Mouse (Mus musculus): ENCODE data around the gene Plin3. TPM values are rescaled to one million over a fixed set of nuclear protein-coding genes. Genes with fewer than 3 reads are reported as not detected.
A peak's percentile ranks its signal among the peaks of the same experiment; 100 is the strongest.
"Not testable (repeated sequence)": the region's sequence is repeated elsewhere in the genome, so short reads cannot be mapped to it uniquely, and the experiment has no call there.

Gene Plin3
- polyA plus RNA-seq, 1 experiment from 2014 or later: 70.9 TPM

DNA sequence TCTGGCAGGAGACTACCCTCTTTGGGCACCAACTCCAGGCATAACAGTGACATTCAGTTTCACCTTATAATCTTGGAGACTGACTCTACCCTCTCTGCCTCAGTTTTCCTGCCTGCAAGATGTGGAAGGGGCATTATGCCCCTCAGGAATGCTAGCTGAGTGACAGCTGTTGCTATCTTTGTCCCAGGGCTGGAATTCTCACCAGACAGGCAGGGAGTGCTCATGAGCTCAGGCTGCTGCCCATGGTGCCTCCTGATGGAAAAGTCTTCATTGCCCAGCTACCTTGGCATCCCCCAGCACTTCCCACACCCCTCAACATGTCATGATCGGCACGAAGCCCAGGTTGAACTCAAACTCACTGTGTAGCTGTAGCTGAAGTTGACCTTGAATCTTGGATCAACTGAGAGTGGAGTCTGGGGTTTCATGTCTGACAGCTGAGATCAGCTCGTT, 30.0 kb downstream of the Plin3 start:
- H3K4me1 ChIP-seq (ENCODE audit: control insufficient read depth in 2 of 2, insufficient read depth in 2 of 2, low read length in 2 of 2): peaks cover 45 to 58% of the 10 kb centered on the region in 2 experiments
- no peak for ATAC-seq (ENCODE audit: insufficient number of reproducible peaks, insufficient read depth, low FRiP score, low read depth)
- peaks cover 56% of the 10 kb centered on the region for H3K36me3 ChIP-seq (ENCODE audit: control insufficient read depth, insufficient read depth, low read length)
- peak overlapping the region; percentile 62 for H3K9ac ChIP-seq (ENCODE audit: low read length)
- H3K27ac ChIP-seq (replicated peaks in 1 of 2; ENCODE audit: control insufficient read depth in 1 of 2, insufficient read depth in 1 of 2, low read depth in 2 of 2, low read length in 2 of 2): peak overlapping the region; percentile 85 to 87
- H3K27me3 ChIP-seq (ENCODE audit: control insufficient read depth, insufficient read depth, low read length): no peaks in the 10 kb centered on the region
- 25% methylated on average over 3 of the region's 3 CpGs for WGBS
- H3K4me3 ChIP-seq (ENCODE audit: control insufficient read depth in 1 of 2, insufficient read depth in 1 of 2, low read depth in 1 of 2, low read length in 2 of 2): no peak overlapping the region
- H3K9me3 ChIP-seq (ENCODE audit: control insufficient read depth, low read length): no peaks in the 10 kb centered on the region
- peak overlapping the region; percentile 44 for H3K4me2 ChIP-seq (ENCODE audit: low read length)

DNA sequence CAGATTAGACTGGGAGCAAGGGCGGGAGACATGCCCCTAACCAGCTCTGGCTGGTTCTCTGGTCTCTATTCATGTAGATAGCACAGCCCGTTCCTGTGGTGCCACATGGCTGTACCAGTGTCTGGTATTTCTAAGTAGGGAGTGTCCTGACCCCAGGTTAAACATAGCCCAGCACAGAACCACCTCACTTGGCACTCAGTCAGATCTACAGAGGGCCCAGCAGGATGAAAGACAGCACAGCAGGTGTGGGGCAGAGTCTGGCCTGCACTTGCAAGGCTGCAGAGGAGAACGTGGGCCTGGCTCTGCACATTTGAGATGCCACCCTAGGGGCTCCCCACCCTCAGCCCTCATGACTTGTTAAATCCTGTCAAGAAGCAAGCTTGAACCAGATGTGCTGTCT, 31.5 kb downstream of the Plin3 start:
- Histone ChIP-seq H3K27me3 (ENCODE audit: control insufficient read depth, insufficient read depth, low read length) (no peaks in the 10 kb centered on the region), H3K4me2 (ENCODE audit: low read length) (peak overlapping the region; percentile 44), H3K4me3 (ENCODE audit: control insufficient read depth in 1 of 2, insufficient read depth in 1 of 2, low read depth in 1 of 2, low read length in 2 of 2) (no peak overlapping the region), H3K4me1 (ENCODE audit: control insufficient read depth in 2 of 2, insufficient read depth in 2 of 2, low read length in 2 of 2) (peaks cover 46 to 59% of the 10 kb centered on the region in 2 experiments), H3K36me3 (ENCODE audit: control insufficient read depth, insufficient read depth, low read length) (peaks cover 59% of the 10 kb centered on the region), H3K9ac (ENCODE audit: low read length) (peak overlapping the region; percentile 62), H3K27ac (replicated peaks in 1 of 2; ENCODE audit: control insufficient read depth in 1 of 2, insufficient read depth in 1 of 2, low read depth in 2 of 2, low read length in 2 of 2) (peak overlapping the region; percentile 57 to 85), H3K9me3 (ENCODE audit: control insufficient read depth, low read length) (no peaks in the 10 kb centered on the region)
- WGBS: 41% methylated on average over 3 of the region's 3 CpGs
- no peak for ATAC-seq (ENCODE audit: insufficient number of reproducible peaks, insufficient read depth, low FRiP score, low read depth)

DNA sequence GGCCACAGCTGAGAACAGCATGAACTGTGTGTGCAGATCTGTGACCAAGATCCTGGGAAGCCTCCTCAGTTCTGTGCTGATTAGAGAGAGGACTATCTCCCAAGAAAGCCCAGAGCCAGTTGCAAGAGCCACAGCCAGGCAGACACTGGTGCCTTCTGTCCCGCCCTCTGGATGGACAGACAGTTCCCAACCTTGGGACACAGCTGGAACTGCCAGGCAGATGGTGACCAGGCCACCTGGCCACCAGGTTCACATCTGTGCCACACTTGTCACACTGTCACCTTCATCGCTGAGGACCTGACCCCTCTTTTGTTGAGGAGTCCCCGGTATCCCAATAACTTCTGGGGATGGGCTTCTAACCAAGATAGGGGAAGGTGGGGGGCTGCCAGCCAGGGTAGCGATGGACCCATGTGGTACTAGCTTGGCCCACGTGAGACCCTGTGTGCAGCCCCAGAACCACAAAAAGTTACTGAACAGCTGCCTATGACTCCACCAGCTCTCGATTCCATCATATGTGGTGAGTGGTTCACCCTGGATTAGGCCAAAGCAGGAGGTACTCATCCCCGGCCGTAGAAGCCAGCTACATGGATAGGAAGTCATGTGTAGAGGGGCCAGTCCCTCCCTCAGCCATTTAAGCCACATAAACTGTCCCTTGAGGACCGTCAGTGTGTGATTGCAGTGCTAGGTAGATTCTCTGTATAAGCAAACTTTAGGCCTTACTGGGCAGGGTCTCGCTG, 33.2 kb downstream of the Plin3 start:
- H3K36me3 ChIP-seq (ENCODE audit: control insufficient read depth, insufficient read depth, low read length): peaks cover 52% of the 10 kb centered on the region
- no peak overlapping the region for H3K27ac ChIP-seq (replicated peaks in 1 of 2; ENCODE audit: control insufficient read depth in 1 of 2, insufficient read depth in 1 of 2, low read depth in 2 of 2, low read length in 2 of 2)
- ATAC-seq (ENCODE audit: insufficient number of reproducible peaks, insufficient read depth, low FRiP score, low read depth): no peak
- no peaks in the 10 kb centered on the region for H3K27me3 ChIP-seq (ENCODE audit: control insufficient read depth, insufficient read depth, low read length)
- no peaks in the 10 kb centered on the region for H3K9me3 ChIP-seq (ENCODE audit: control insufficient read depth, low read length)
- peak overlapping the region; percentile 44 for H3K4me2 ChIP-seq (ENCODE audit: low read length)
- 89% methylated on average over 10 of the region's 10 CpGs for WGBS
- H3K4me3 ChIP-seq (ENCODE audit: control insufficient read depth in 1 of 2, insufficient read depth in 1 of 2, low read depth in 1 of 2, low read length in 2 of 2): peak overlapping the region in 1 of 2 experiments; percentile 11; a peak in 1 of 4 replicates
- H3K9ac ChIP-seq (ENCODE audit: low read length): peak overlapping the region; percentile 56; the same call in 1 of the 2 replicates
- H3K4me1 ChIP-seq (ENCODE audit: control insufficient read depth in 2 of 2, insufficient read depth in 2 of 2, low read length in 2 of 2): peaks cover 45 to 58% of the 10 kb centered on the region in 2 experiments

DNA sequence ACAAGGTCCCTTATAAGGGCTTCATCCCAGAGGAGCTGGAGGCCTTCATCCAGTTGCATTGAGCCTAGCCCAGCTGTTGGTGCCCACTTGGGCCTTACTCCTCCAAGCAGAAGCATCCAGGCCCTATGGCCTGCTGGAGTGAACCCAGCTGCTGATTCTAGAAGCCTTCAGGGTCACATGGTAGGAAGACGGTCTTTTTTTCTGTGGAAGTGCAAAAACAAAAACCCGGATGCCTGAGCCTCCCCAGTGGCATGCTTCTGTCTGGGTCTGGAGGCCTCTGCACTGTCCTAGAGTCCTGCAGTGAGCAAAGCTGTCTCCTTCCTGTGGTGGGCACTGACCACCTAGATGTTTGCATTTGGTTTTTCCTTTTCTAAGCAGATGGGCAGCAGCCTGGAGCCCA, 33.9 kb downstream of the Plin3 start:
- Histone ChIP-seq H3K4me1 (ENCODE audit: control insufficient read depth in 2 of 2, insufficient read depth in 2 of 2, low read length in 2 of 2) (peaks cover 44 to 58% of the 10 kb centered on the region in 2 experiments), H3K4me2 (ENCODE audit: low read length) (peak overlapping the region; percentile 44), H3K36me3 (ENCODE audit: control insufficient read depth, insufficient read depth, low read length) (peaks cover 52% of the 10 kb centered on the region), H3K4me3 (ENCODE audit: control insufficient read depth in 1 of 2, insufficient read depth in 1 of 2, low read depth in 1 of 2, low read length in 2 of 2) (peak overlapping the region in 1 of 2 experiments; percentile 11; a peak in 1 of 4 replicates), H3K9ac (ENCODE audit: low read length) (peak overlapping the region; percentile 3; the same call in 1 of the 2 replicates)
- not testable (repeated sequence) for H3K27me3 ChIP-seq (ENCODE audit: control insufficient read depth, insufficient read depth, low read length); ATAC-seq (ENCODE audit: insufficient number of reproducible peaks, insufficient read depth, low FRiP score, low read depth); H3K27ac ChIP-seq (replicated peaks in 1 of 2; ENCODE audit: control insufficient read depth in 1 of 2, insufficient read depth in 1 of 2, low read depth in 2 of 2, low read length in 2 of 2); H3K9me3 ChIP-seq (ENCODE audit: control insufficient read depth, low read length)
- 55% methylated on average over 2 of the region's 2 CpGs for WGBS

DNA sequence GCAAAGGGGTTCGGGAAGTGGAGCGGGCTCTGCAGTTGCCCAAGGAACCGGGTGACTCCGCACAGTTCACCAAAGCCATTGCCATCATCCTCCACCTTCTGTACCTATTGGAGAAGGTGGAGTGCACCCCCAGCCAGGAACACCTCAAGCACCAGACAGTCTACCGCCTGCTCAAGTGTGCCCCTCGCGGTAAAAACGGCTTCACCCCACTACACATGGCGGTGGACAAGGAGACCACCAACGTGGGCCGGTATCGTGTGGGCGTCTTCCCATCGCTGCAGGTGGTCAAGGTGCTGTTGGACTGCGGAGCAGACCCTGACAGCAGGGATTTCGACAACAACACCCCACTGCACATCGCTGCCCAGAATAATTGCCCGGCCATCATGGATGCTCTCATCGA, 34.4 kb downstream of the Plin3 start:
- not testable (repeated sequence) for ATAC-seq (ENCODE audit: insufficient number of reproducible peaks, insufficient read depth, low FRiP score, low read depth); H3K27ac ChIP-seq (replicated peaks in 1 of 2; ENCODE audit: control insufficient read depth in 1 of 2, insufficient read depth in 1 of 2, low read depth in 2 of 2, low read length in 2 of 2); H3K9ac ChIP-seq (ENCODE audit: low read length); H3K27me3 ChIP-seq (ENCODE audit: control insufficient read depth, insufficient read depth, low read length); H3K9me3 ChIP-seq (ENCODE audit: control insufficient read depth, low read length); H3K4me3 ChIP-seq (ENCODE audit: control insufficient read depth in 1 of 2, insufficient read depth in 1 of 2, low read depth in 1 of 2, low read length in 2 of 2)
- Histone ChIP-seq H3K4me1 (ENCODE audit: control insufficient read depth in 2 of 2, insufficient read depth in 2 of 2, low read length in 2 of 2) (peaks cover 43 to 58% of the 10 kb centered on the region in 2 experiments), H3K4me2 (ENCODE audit: low read length) (peak overlapping the region; percentile 94), H3K36me3 (ENCODE audit: control insufficient read depth, insufficient read depth, low read length) (peaks cover 52% of the 10 kb centered on the region)
- WGBS: 93% methylated on average over 19 of the region's 19 CpGs

DNA sequence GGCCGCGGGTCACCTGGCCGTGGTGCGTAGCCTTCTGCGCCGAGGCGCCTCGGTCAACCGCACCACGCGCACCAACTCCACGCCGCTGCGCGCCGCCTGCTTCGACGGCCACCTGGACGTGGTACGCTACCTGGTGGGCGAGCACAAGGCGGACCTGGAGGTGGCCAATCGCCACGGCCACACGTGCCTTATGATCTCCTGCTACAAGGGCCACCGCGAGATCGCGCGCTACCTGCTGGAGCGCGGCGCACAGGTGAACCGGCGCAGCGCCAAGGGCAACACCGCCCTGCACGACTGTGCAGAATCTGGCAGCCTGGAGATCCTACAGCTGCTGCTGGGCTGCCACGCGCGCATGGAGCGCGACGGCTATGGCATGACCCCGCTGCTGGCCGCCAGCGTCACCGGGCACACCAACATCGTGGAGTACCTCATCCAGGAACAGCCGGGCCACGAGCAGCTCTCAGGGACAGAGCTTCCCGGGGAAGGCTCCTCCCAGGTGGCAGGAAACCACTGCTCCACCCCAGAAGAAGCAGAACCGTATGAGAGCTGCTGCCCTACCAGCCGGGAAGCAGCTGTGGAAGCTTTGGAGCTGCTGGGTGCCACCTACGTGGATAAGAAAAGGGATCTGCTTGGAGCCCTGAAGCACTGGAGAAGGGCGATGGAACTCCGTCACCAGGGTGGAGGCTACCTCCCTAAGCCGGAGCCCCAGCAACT, 35.3 kb downstream of the Plin3 start:
- H3K4me3 ChIP-seq (ENCODE audit: control insufficient read depth in 1 of 2, insufficient read depth in 1 of 2, low read depth in 1 of 2, low read length in 2 of 2): peak overlapping the region; percentile 63
- H3K27me3 ChIP-seq (ENCODE audit: control insufficient read depth, insufficient read depth, low read length): no peaks in the 10 kb centered on the region
- peak overlapping the region; percentile 58 to 89; a peak in 3 of 4 replicates for H3K27ac ChIP-seq (replicated peaks in 1 of 2; ENCODE audit: control insufficient read depth in 1 of 2, insufficient read depth in 1 of 2, low read depth in 2 of 2, low read length in 2 of 2)
- peaks cover 35 to 50% of the 10 kb centered on the region in 2 experiments for H3K4me1 ChIP-seq (ENCODE audit: control insufficient read depth in 2 of 2, insufficient read depth in 2 of 2, low read length in 2 of 2)
- peak overlapping the region; percentile 94 for H3K4me2 ChIP-seq (ENCODE audit: low read length)
- no peak for ATAC-seq (ENCODE audit: insufficient number of reproducible peaks, insufficient read depth, low FRiP score, low read depth)
- WGBS: 11% methylated on average over 36 of the region's 58 CpGs
- H3K9me3 ChIP-seq (ENCODE audit: control insufficient read depth, low read length): no peaks in the 10 kb centered on the region
- H3K36me3 ChIP-seq (ENCODE audit: control insufficient read depth, insufficient read depth, low read length): peaks cover 48% of the 10 kb centered on the region
- peak overlapping the region; percentile 81 for H3K9ac ChIP-seq (ENCODE audit: low read length)

DNA sequence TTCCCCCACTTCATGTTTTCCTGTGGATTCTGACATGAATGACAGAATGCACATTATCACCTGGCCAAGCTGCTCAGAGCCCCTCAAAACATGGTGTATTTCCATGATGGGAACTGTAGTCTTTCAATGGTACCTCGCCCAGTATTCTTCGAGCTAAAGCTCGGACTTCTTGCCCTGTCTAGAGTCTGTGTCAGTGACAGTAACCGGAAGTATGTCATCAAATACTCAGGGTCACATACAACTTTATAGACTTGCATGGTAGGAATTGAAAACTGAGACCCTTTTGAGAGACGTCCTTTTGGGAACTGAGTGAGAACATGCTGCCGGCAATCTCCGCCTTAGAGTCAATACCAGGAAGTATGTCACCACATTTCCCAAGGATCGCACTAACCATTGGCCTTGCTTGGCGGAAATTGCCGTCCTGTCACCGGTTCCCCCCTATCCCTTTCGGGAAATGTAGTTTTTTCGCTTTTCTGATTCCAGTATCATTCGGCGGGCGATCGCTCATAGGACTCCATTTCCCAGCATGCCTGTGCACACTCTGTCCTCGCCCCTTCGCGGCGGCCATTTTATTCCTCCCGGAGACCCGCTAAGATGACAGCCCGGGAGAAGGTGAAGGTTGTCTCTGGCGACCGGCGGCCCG, 36.3 kb downstream of the Plin3 start, which contains the start of gene Fem1a:
Gene Fem1a (plus strand): TSS at position 572 of the 643 bp plus-strand sequence.
- Histone ChIP-seq H3K4me2 (ENCODE audit: low read length) (peak within 1 kb of the TSS; percentile 94), H3K9me3 (ENCODE audit: control insufficient read depth, low read length) (no peaks in the 10 kb centered on the region), H3K4me3 (ENCODE audit: control insufficient read depth in 1 of 2, insufficient read depth in 1 of 2, low read depth in 1 of 2, low read length in 2 of 2) (peak within 1 kb of the TSS; percentile 63), H3K36me3 (ENCODE audit: control insufficient read depth, insufficient read depth, low read length) (peaks cover 38% of the 10 kb centered on the region), H3K27ac (replicated peaks in 1 of 2; ENCODE audit: control insufficient read depth in 1 of 2, insufficient read depth in 1 of 2, low read depth in 2 of 2, low read length in 2 of 2) (peak within 1 kb of the TSS; percentile 93 to 96), H3K9ac (ENCODE audit: low read length) (peak within 1 kb of the TSS; percentile 81), H3K4me1 (ENCODE audit: control insufficient read depth in 2 of 2, insufficient read depth in 2 of 2, low read length in 2 of 2) (peaks cover 27 to 40% of the 10 kb centered on the region in 2 experiments), H3K27me3 (ENCODE audit: control insufficient read depth, insufficient read depth, low read length) (no peaks in the 10 kb centered on the region)
- WGBS: under 1% methylated on average over 28 of the region's 28 CpGs
- peak; percentile 86 for ATAC-seq (ENCODE audit: insufficient number of reproducible peaks, insufficient read depth, low FRiP score, low read depth)
